Mouse (Mus musculus) right cerebral cortex, adult 18-20 months (tissue): ENCODE results near the gene Rfc1.
"Not testable (repeated sequence)": the region's sequence is repeated elsewhere in the genome, so short reads cannot be mapped to it uniquely, and the experiment has no call there.

ENCODE experiments used
- DNase-seq: peaks from one replicate; pipeline ENCODE4 v3.0.0; 2022; ENCODE audit warnings: mixed read lengths

Gene Rfc1

DNA sequence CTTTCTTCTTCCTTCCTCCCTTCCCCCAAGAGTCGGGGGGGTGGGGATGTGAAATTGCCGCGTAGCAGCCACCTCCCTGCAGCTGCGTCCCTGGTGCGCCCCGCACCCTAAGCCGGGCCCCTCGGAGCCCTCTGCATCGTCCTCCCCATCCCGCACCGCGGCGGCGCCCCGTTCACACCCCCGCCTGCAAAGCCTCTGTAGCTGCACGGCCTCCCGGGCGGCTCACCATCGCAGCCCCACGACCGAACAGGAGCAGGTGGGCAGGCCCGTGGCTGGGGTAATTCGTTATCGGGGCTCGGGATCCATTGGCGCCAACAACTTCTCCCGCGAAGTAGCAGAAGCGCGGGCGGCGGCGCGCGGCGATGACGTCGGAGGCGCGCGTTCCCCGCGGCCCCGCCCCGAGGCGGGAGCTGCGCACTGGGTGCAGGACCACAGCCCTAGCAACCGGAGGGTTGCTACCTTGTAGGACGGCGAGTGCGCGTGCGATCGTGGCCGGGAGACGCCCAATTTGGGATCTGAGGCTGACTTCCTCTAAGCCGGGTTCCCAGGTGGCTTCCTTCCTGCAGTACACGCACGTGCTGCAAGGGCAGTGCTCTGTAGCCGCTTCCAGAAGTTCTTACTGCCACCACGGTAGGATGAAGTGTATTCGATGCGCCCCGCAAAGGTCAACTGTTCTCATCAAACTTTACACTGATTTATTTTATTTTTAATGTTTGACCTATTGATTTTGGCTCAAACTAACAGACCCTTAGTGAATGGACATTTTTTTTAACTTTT lies at the start of gene Rfc1:
Gene Rfc1, minus strand, starts transcription at position 373 of the 777 bp plus-strand sequence.
- peak; percentile 94 for DNase-seq

DNA sequence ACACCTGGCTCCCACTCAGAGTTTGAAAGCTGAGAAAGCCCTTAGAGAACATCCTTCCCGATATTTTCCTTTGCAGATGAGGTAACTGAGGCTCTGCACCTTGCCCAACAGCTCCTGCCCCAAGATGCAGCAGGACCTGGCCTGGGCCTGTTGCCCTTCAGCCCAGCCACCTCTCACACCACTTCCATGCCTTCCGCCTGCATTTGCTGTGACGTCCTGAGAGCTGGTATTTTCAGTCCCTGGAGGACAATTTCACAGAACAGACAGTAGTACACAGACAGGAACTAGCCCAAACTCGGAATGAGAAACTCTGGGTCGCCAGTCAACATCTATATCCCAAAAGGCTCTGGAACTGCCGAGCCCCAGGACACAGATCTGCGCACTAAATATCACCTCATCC lies 39.3 kb upstream of the Rfc1 start:
- no peak for DNase-seq

DNA sequence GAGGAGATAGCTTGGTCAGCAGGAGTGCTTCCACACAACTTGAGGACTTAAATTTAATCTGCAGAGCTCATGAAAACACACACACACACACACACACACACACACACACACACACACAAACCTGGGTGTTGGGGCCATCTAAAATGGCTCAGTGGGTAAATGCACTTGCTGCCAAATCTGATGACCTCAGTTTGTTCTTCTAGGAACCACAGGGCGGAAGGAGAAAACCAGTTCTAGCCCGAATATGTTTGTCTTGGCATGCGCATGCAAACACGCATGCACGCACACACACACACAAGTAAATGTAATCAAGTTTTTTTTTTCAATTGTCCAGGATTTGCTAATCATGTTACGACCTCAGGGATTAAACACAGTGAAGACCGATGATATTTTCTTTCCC lies 36.1 kb upstream of the Rfc1 start:
- DNase-seq = no peak

DNA sequence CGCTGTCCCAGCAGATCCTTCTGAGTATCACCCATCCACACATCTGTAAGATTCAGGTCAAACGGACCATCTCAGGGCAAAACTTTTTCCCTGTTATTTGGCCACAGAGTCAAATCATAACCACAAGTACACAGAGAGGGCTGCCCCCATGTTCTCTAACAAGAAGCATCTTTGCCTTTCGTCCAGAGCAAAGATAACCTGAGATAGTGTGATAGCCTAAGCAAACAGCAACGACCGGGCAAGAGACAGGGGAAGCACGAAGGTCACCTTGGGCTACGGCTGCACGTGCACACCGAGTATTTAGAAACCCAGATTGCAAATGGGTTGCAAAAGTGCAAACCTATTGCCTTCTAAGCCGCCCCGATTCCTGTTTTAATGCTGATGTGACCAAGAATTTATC lies 32.4 kb upstream of the Rfc1 start:
- DNase-seq = no peak

DNA sequence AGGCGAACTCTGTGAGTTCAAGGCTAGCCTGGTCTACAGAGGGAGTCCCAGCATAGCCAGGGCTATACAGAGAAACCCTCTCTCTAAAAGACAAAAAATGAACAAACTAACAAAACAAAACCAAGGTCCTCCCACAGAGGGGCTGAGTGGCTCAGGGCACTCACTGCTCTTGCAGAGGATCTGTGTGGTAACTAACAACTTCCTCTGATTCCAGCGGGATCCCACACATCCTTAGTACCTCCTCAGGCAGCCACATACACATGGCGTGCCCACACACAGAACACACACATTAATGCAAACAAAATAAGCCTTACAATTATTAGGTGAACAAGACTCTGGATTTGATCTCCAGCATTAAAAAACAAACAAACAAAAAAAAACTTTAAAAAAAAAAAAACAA lies 22.3 kb upstream of the Rfc1 start:
- DNase-seq = no peak

DNA sequence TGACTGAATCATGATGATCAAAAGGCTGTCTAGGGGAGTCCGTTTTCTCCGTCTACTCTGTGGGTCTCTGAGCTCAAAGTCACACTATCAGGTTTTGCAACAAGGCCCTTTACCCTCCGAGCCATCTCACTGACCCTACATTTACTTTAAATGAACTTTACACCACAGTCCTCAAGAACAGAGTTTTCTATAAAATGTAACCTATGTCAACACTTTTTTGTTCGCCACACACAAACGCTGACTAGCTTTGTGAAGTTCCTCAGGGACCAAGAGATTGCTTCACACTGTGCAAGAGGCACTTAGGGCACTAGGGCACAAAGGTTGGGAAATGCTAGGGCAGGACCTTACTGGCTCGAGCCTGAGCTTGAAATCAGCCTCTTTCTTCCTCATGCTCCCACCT lies 21.4 kb upstream of the Rfc1 start:
- DNase-seq = no peak

DNA sequence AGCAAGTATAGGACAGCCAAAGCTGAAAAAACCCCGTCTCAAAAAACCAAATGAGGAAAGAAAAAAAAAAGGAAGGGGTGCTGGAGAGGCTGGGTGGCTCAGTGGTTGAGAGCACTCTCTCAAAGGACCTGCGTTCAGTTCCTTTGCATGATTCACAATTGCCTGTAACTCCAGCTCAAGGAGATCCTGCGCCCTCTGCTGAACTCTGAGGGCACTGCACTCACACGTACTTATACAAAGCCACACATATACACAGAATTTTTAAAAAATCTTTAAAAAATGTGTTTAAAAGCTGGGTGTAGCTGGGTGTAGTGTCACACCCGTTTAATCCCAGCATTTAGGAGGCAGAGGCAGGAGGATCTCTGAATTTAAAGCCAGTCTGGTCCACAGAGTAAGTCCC lies 19.5 kb upstream of the Rfc1 start:
- no peak for DNase-seq

DNA sequence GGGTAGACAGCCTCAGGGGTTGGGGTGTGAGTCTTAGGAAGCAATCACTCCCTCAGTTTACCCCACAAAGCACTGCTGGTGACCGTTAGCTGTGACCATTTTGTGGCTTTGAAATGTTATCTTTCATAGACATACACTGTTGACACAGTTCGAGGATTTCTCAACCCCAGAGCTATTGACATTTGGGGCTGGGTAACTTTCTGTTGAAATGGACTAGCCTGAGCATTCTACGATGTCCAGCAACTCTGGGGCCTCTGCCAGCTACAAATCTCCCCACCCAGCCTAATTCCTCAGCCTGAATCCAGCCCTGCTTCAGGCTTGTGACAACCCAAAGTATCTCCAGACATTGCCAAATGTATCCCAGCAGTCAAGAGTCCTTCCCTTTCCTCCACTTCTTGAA lies 18.6 kb upstream of the Rfc1 start:
- DNase-seq = no peak

DNA sequence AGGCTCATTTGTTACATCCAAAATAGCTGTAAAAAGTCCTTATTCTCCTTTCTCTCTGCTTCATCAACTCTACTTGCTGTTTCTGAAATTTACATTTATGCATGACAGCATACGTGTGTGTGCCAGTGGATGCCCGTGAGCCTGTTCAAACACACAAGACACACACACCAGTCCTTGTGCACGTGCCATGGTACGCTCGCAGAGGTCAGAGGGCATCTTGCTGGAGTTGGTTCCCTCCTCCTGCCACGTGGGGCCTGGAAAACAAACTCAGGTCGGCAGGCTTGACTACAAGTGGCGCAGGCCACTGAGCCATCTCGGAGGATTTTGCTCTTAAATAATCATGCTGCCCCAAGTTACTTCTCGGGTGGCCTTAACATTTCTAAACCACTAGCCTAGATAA lies 15.0 kb upstream of the Rfc1 start:
- no peak for DNase-seq

DNA sequence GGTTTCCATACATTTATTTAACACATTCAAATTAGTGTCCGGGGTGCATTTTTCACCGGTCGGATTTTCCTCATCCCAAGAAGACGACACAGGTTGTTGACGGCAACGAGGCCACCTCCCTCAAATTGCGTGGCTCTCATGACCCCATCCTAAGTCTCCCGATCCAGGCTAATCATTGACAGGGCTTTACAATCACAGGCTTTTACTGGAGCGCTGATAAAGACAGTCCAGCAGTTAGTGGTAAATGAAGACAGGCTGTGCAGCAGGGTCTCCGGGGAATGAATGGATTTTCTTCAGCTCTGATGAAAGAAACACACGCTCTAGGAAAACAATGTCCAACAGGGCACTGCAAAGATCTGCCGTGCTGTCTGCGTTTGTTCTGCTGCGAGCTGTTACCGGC lies 12.7 kb upstream of the Rfc1 start, which contains the start of gene Klb:
Gene Klb, plus strand, starts transcription at position 147 of the 400 bp plus-strand sequence.
- no peak for DNase-seq

DNA sequence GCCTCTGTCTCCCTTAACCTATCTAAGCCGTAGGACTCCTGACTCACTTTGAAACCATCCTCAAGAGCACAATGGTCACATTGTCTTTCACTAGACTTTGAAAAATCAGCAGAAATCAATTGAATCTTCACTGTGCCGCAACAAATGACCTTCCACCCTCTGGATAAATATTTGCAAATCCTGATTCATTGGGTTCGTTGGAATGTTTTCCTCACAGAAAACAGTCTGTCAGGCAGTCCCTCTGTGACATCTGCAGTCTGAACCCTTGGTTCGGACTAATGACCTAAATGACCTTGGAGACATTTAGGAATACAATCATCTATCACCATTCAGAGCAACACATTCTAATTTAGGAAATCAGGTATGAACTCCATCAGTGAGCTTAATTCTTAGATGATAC lies 4.7 kb upstream of the Rfc1 start:
- DNase-seq = no peak

DNA sequence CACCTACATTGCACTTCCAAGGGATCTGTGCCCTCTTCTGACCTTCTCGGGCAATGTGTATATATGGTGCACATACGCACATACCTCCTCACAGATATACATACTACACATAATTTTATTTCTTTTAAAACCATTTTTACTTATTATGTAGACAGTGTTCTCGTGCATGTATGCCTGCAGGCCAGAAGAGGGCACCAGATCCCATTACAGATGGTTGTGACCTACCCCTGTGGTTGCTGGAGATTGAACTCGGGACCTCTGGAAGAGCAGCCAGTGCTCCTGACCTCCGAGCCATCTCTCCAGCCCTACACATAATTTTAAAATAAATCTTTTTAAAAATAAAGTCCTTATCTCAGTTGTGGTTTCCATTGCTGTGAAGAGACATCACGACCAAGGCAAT lies 2.9 kb upstream of the Rfc1 start:
- DNase-seq = no peak

DNA sequence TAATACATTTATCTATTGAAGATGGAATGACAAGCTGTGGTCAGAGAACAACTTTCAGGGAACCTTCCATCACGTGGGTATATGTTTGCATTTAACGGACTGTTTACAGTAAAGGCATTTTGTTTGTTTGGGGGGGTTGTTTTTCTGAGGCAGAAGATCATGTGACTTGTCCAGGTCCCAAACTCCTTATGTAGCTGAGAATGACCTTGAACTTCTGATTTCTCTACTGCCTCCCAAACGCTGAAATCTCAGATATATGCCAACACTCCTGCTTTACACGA lies 545 bp upstream of the Rfc1 start:
- DNase-seq = no peak

DNA sequence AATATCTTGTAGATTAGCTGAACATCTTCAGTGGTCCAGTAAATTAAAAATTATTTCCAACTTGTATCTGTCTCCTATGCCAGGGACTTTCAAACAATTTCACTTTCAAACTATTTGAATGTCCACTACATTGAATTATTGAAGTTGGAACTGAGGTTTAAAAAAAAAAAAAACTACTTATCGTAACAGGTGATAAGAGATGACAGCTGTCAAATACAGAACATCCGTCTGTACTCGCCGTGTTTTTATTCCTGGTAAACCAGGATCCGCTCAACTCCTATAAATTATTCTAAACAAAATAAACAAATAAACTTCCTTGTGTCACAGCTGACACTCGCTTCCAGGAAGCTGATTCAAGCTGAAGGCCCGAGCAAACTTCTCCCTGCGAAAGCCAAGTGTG lies 682 bp downstream of the Rfc1 start:
- no peak for DNase-seq

DNA sequence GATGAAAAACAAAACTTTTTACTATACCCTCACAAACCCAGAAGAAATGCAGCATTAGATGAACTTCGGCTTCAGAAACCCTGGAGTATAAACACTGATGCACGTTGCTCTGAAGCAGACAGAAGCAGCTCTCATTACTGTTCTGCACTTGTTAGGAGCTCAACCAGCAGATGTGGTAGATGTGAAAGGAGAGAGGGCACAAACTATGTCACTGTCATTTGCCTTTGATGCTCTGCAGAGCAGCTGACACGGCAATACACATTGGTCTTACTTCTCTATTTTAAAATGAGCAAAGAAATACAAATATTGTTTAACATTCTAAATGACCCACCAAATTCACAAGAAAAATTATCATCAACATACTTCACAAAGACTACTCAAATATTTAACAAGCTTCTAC lies 5.5 kb downstream of the Rfc1 start:
- DNase-seq = no peak

DNA sequence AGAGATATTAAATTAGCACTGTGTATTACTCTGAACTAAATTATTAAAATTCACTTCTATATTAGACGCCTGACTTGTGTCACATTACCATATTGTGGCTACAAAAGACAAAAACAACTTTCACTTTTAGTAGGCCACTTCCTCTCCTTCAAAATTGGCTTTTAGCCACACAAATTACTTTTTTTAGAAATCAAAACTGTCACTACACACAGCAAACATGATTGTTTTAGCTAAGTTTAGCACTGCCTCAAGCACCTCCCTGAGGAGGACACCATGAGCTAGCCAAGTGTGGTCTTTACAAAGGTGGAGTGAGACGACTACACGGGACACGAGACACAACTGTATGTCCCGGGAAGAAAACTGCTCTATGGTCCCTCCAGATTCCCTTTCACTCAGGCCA lies 9.3 kb downstream of the Rfc1 start:
- no peak for DNase-seq

DNA sequence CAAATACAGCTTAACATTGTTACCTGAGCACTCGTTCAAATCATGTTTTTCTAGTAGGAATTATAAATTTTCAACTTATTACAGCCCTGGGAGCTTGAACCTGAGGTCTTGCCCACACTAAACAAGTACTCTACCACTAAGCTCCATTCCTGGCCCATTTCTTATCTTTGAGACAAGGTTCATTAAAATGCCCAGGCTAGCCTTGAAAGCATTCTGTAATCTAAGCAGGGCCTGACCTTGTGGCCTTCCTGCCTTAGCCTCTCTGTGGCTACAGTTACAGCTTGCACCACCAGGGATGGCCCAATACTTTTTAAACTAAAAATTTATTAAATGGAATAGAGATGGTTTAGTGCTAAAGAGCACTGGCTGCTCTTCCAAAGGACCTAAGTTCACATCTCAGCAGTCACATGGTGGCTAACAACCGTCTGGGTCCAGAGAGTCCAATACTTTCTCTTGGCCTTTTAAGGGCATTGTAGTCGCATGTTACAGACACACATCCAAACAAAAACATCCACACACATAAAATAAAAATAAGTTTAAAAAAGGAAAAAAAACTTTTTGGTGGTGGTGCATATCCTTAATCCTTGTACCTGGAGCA lies 10.6 kb downstream of the Rfc1 start:
- DNase-seq = no peak

DNA sequence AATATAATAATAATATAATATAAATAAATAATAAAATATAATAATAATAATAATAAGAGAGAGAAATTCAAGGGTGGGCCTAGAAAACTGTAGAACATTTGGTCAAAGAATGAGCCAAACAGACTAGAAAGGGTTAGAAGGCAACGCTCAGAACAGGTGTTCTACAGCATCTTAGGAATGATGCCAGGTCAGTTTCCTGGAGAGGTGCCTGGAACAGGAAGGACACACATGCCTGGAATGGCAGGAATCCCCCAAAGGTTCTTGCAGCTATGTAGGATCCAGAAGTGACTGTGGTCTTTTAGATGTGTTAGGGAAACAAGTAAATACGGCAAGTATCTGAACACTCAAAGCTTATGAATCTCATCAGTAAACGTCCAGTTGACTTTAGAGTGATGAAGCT lies 11.2 kb downstream of the Rfc1 start:
- no peak for DNase-seq

DNA sequence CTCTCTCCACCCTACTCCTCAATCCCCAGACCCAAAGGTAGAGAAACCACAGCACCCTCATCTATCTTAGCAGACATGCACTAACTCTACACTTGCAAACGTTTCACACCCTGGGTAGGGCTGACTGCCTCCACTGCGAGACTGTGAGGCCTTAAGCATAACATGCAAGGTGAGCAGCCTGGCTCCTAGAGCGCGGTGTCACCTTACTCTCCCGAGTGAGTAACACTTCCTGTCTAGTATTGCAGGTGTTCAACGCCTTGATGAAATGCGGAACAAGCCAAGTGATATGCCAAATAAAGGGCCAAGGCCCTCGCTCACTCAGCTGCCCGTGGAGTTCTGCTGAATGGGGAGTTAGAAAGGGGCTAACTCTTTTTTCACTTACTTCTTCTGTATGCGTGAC lies 13.3 kb downstream of the Rfc1 start:
- no peak for DNase-seq

DNA sequence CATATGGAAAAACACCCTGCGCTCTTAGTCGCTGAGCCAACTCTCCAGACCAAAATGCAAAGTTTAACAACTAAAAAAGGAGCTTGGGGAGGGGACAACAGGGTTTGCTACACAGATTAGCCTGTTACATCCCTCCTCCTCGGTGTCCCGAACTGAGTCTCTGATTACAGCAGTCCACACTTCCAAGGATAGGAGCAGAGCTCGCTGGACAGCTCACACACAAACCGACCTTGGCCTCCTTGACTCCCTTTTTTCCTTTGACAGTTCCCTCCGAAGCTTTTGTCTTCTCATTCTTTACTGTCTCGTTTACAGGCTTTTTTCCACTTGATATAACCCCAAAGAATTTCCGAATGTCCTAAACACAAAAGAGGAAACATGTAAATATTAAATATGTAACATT lies 16.3 kb downstream of the Rfc1 start:
- no peak for DNase-seq

DNA sequence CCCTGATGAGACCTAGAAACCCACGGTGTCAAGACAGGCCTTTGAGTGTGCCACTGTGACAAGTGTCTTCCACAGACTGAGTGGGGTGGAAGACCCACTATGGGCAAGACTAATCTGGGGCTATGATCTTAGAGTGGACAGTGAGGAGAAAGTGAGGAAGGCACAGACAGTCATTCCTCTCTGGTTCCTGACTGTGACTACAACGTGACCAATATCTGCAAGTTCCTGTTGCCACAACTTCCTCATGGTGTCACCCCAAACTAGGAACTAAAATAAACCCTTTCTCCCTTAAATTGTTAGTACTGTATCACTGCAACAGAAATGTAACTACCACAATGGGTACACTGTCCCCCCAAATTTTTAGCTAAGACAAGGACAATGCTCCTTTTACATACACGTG lies 26.6 kb downstream of the Rfc1 start:
- DNase-seq = no peak

DNA sequence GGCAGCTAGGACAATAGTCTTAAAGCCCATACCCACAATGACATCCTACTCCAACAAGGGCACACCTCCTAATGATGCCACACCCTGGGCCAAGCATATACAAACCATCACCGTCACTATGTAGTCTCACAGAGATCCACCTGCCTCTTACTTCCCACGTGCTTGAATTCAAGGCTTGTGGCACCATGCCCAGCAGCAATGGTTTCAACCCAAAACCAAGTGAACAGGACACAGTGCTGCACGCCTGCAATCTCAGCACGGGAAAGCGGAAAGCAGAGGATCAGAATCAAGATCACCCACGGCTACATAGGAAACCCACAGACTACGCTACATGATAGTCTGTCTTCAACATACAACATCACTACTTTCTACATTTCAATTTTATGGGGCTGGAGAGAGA lies 27.3 kb downstream of the Rfc1 start:
- DNase-seq = no peak

DNA sequence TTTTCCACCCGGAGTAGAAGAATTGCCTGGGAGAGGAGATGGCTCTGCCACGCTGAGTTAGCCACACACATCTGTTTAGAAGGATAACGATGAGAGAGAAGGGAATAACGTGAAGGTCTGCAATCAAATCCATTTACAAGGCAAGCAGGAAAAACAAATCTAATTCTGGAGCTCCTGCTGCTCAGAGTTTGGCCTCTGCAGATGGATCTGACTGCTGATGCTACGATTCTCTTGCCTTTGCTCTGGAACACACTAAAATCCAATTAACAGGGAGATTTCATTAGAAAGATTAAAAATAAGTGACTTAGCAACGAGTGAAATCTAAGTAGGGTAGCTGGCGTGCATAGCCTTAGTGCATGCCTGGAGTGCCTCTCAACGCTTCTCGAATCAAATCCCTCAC lies 30.0 kb downstream of the Rfc1 start:
- no peak for DNase-seq

DNA sequence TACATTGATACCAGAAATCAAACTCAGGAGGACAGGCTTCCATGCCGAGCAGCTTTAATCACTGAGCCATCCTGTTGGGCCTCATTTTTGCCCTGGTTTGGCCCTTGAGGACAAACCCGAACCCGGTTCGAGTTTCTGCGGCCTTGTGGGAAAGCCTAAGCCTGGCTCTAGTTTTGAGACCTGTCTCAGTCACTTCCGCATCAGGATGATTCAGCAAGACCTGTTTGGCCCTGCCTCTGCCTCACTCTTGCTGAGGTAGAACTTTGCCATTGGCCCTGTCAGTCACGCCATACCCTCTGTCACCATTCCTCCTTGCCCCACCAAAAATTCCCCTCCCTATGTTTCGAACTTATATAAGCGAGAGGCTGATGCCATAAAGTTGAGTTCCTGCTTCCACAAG lies 35.3 kb downstream of the Rfc1 start:
- DNase-seq = no peak

DNA sequence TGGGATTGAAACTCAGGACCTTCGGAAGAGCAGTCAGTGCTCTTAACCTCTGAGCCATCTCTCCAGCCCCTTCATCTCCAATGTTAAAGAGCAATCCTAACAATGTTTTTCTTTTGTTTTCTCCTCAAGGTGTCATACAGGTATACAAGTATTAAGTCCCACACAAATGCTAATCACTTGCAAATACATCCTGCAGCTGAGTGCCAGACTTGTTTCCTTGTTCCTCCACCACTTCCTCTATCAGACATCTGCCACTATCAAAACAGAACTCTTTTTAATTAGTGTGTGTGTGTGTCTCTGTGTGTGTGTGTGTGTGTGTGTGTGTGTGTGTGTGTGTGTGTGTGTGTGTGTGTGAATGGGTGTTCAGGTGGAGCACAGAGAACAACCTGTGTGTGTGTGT lies 35.8 kb downstream of the Rfc1 start:
- not testable (repeated sequence) for DNase-seq
